Mouse (Mus musculus): ENCODE results near the gene Il17c. TPM values are rescaled to one million over a fixed set of nuclear protein-coding genes. Genes with fewer than 3 reads are reported as not detected.
A peak's percentile ranks its signal among the peaks of the same experiment; 100 is the strongest.

Il17c gene
- total RNA-seq, 2 experiments from 2014 or later, result not detected

GRCm38 (mm10) chr8:122428163-122428562 lies 6.3 kb downstream of the Il17c start:
- intact Hi-C loops (cut with DNase I; ENCODE audit: low total_unique reads), result no loop called here
- no peak for DNase-seq

- intact Hi-C loops (cut with DNase I; ENCODE audit: low total_unique reads), result loop anchor here (10.0 kb wide), 1 partner anchor 155 kb away; no protein-coding TSS in a partner anchor
- DNase-seq, result no peak
Observed at GRCm38 (mm10) chr8:122430058-122430636, 8.3 kb downstream of the Il17c start.

GRCm38 (mm10) chr8:122430646-122431045 lies 8.8 kb downstream of the Il17c start:
- DNase-seq, result no peak
- intact Hi-C loops (cut with DNase I; ENCODE audit: low total_unique reads), result loop anchor here (10.0 kb wide), 1 partner anchor 156 kb away; no protein-coding TSS in a partner anchor

GRCm38 (mm10) chr8:122431694-122432442 lies 10.0 kb downstream of the Il17c start:
- no peak for DNase-seq
- intact Hi-C loops (cut with DNase I; ENCODE audit: low total_unique reads), result loop anchor here (10.0 kb wide), 1 partner anchor 157 kb away; no protein-coding TSS in a partner anchor

GRCm38 (mm10) chr8:122432443-122433268 lies 10.8 kb downstream of the Il17c start, which contains the start of gene Cyba:
Cyba (minus strand) TSS chr8:122432930.
- intact Hi-C loops (cut with DNase I; ENCODE audit: low total_unique reads), result loop anchor here (10.0 kb wide), 1 partner anchor 158 kb away; no protein-coding TSS in a partner anchor
- DNase-seq, result peak; percentile 79

- no peak for DNase-seq
- intact Hi-C loops (cut with DNase I; ENCODE audit: low total_unique reads), result loop anchor here (10.0 kb wide), 1 partner anchor 159 kb away; no protein-coding TSS in a partner anchor
Observed at GRCm38 (mm10) chr8:122433269-122433905, 11.6 kb downstream of the Il17c start.

GRCm38 (mm10) chr8:122435375-122435774 lies 13.6 kb downstream of the Il17c start:
- DNase-seq, result no peak
- intact Hi-C loops (cut with DNase I; ENCODE audit: low total_unique reads), result loop anchor here (10.0 kb wide), 1 partner anchor 161 kb away; no protein-coding TSS in a partner anchor

- DNase-seq, result no peak
- intact Hi-C loops (cut with DNase I; ENCODE audit: low total_unique reads), result loop anchor here (10.0 kb wide), 1 partner anchor 161 kb away; no protein-coding TSS in a partner anchor
Observed at GRCm38 (mm10) chr8:122436146-122436545, 14.3 kb downstream of the Il17c start.

- no peak for DNase-seq
- intact Hi-C loops (cut with DNase I; ENCODE audit: low total_unique reads), result loop anchor here (10.0 kb wide), 1 partner anchor 162 kb away; no protein-coding TSS in a partner anchor
Observed at GRCm38 (mm10) chr8:122436586-122437125, 14.8 kb downstream of the Il17c start.

- no peak for DNase-seq
- intact Hi-C loops (cut with DNase I; ENCODE audit: low total_unique reads), result loop anchor here (10.0 kb wide), 1 partner anchor 163 kb away; no protein-coding TSS in a partner anchor
Observed at GRCm38 (mm10) chr8:122437708-122438331, 16.0 kb downstream of the Il17c start.

- DNase-seq, result no peak
- intact Hi-C loops (cut with DNase I; ENCODE audit: low total_unique reads), result loop anchor here (10.0 kb wide), 1 partner anchor 165 kb away; no protein-coding TSS in a partner anchor
Observed at GRCm38 (mm10) chr8:122439336-122439735, 17.5 kb downstream of the Il17c start.

GRCm38 (mm10) chr8:122441326-122441725 lies 19.5 kb downstream of the Il17c start:
- no peak for DNase-seq
- intact Hi-C loops (cut with DNase I; ENCODE audit: low total_unique reads), result no loop called here

- no peak for DNase-seq
- intact Hi-C loops (cut with DNase I; ENCODE audit: low total_unique reads), result no loop called here
Observed at GRCm38 (mm10) chr8:122442356-122442755, 20.5 kb downstream of the Il17c start.

- intact Hi-C loops (cut with DNase I; ENCODE audit: low total_unique reads), result no loop called here
- DNase-seq, result no peak
Observed at GRCm38 (mm10) chr8:122442781-122443180, 21.0 kb downstream of the Il17c start.

GRCm38 (mm10) chr8:122443262-122444006 lies 21.6 kb downstream of the Il17c start, which contains the start of gene Mvd:
Mvd (minus strand) TSS chr8:122443422.
- peak; percentile 99 for DNase-seq
- intact Hi-C loops (cut with DNase I; ENCODE audit: low total_unique reads), result no loop called here

- DNase-seq, result peak; percentile 85
- intact Hi-C loops (cut with DNase I; ENCODE audit: low total_unique reads), result no loop called here
Observed at GRCm38 (mm10) chr8:122444058-122444748, 22.4 kb downstream of the Il17c start.

GRCm38 (mm10) chr8:122445203-122445602 lies 23.4 kb downstream of the Il17c start:
- intact Hi-C loops (cut with DNase I; ENCODE audit: low total_unique reads), result no loop called here
- no peak for DNase-seq

Measured in gastrocnemius, postnatal 14 days (tissue).